Mouse (Mus musculus): Measurements from ENCODE around the gene Slc12a1.

DNA sequence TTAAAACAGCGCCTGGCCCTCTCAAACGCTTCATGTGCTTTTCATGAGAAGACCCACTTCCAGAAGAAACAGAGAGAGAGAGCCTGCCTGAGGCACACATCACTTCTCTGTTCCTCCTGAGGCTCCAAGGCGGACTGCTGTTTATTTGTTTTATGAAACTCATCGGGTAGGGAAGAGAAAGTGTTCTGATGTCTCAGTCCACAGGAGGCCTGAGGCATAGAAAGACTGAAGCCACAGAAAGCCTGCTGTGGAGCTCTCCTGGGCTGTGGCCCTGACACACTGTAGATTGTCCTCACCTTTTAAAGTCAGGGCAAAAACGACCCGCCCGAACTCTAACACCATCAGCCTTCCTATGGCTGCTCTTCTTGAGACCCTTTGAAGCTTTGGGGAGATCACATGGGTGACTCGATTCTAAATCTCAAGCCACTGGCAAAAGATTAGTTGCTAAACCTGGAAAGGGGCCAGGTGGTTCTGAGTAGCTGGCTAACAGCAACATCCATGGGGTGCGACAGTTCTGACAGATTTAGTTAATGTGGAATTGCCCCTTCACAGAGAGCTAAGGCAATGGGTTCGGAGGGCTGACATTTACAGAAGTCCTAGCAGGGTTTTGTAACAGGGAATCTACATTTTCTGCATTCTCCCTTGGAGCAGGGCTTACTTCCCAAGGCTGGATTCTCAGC lies 59.7 kb downstream of the Slc12a1 start:
- TF ChIP-seq SMC3 (IDR thresholded peaks at IDR 0.05; ENCODE audit: low read depth, low read length) (no peak), MAZ (IDR thresholded peaks at IDR 0.05; ENCODE audit: low read depth, low read length) (no peak), POLR2A (IDR thresholded peaks at IDR 0.05; ENCODE audit: low read depth, low read length) (no peak), EP300 (IDR thresholded peaks at IDR 0.05; ENCODE audit: low read length) (no peak), POLR2AphosphoS2 (IDR thresholded peaks at IDR 0.05; ENCODE audit: low read depth, low read length) (no peak)

Data from CH12.LX (cell line).